Mouse (Mus musculus): Measurements from ENCODE around the gene Herpud1.
A peak's percentile ranks its signal among the peaks of the same experiment; 100 is the strongest.

- TF ChIP-seq POLR2A (IDR thresholded peaks at IDR 0.05; ENCODE audit: control insufficient read depth, extremely low read depth, insufficient read depth, low read length, poor library complexity) (peak; percentile 71), CTCF (IDR thresholded peaks at IDR 0.05; ENCODE audit: borderline replicate concordance, control insufficient read depth, extremely low read depth, insufficient read depth, low read length, poor library complexity) (no peak)
Observed at GRCm38 (mm10) chr8:94363288-94363688, 22.9 kb upstream of the Herpud1 start.
